Mouse (Mus musculus): ENCODE measurements at regions not wholly inside any gene's neighbourhood (a gene's known extent, or its start where the extent isn't known, plus 50 kb on each side); places are given as distances from the start of the nearest gene placed in this dataset.

GRCm38 (mm10) chr15:24876157-24876731 is 537.3 kb downstream of the Basp1 start:
- no peaks in the 10 kb centered on the region for H3K9me3 ChIP-seq (ENCODE audit: low read length)
- H3K27me3 ChIP-seq (ENCODE audit: insufficient read depth, low read length): no peaks in the 10 kb centered on the region
- H3K4me2 ChIP-seq (ENCODE audit: low read depth, low read length): no peak overlapping the region
- H3K36me3 ChIP-seq (replicated peaks; ENCODE audit: insufficient read depth, low read length): no peaks in the 10 kb centered on the region
- ATAC-seq (no peak), DNase-seq (no peak)
- no peak overlapping the region for H3K9ac ChIP-seq (replicated peaks)
- TF ChIP-seq EP300 (IDR thresholded peaks at IDR 0.05; ENCODE audit: low read depth): no peak
- no peak for TF ChIP-seq CTCF (IDR thresholded peaks at IDR 0.05; ENCODE audit: low read depth)
- H3K4me1 ChIP-seq (ENCODE audit: insufficient read depth): no peaks in the 10 kb centered on the region
- WGBS (ENCODE audit: insufficient replicate concordance): 68% methylated on average over 5 of the region's 5 CpGs
- no peak overlapping the region for H3K27ac ChIP-seq (ENCODE audit: low read depth)
- no peak overlapping the region for H3K4me3 ChIP-seq (ENCODE audit: low read depth, low read length)

- Histone ChIP-seq H3K4me3 (ENCODE audit: low read depth, low read length) (no peak overlapping the region), H3K9ac (replicated peaks) (no peak overlapping the region), H3K36me3 (replicated peaks; ENCODE audit: insufficient read depth, low read length) (no peaks in the 10 kb centered on the region), H3K4me2 (ENCODE audit: low read depth, low read length) (no peak overlapping the region), H3K9me3 (ENCODE audit: low read length) (no peaks in the 10 kb centered on the region), H3K4me1 (ENCODE audit: insufficient read depth) (no peaks in the 10 kb centered on the region), H3K27me3 (ENCODE audit: insufficient read depth, low read length) (no peaks in the 10 kb centered on the region), H3K27ac (ENCODE audit: low read depth) (no peak overlapping the region)
- 48% methylated on average over 2 of the region's 2 CpGs for WGBS (ENCODE audit: insufficient replicate concordance)
- ATAC-seq (no peak), DNase-seq (no peak)
- TF ChIP-seq EP300 (IDR thresholded peaks at IDR 0.05; ENCODE audit: low read depth): no peak
- TF ChIP-seq CTCF (IDR thresholded peaks at IDR 0.05; ENCODE audit: low read depth): no peak
These were observed 573.3 kb downstream of the Basp1 start for GRCm38 (mm10) chr15:24840271-24840670.

DNA sequence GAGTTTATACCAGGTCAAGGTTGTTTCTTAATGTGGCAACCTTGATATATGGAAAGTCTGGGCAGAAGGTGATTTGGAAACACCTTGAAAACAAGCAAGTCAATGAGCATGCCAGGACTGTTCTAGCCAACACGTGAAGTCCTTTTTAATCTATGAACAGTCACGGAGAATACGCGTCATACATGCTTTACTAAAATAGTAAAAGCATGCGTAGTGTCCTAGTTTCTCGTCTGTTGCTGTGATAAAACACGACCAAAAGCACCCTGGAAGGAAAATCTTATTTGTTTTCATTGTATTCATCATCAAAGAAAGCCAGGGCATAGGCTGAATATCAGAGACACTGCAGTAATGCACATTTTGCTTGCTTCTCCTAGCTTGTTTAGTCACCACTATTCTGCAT is 575.2 kb downstream of the Basp1 start:
- Histone ChIP-seq H3K27me3 (ENCODE audit: insufficient read depth, low read length) (no peaks in the 10 kb centered on the region), H3K36me3 (replicated peaks; ENCODE audit: insufficient read depth, low read length) (no peaks in the 10 kb centered on the region), H3K4me2 (ENCODE audit: low read depth, low read length) (no peak overlapping the region), H3K4me1 (ENCODE audit: insufficient read depth) (no peaks in the 10 kb centered on the region), H3K4me3 (ENCODE audit: low read depth, low read length) (no peak overlapping the region), H3K27ac (ENCODE audit: low read depth) (no peak overlapping the region), H3K9me3 (ENCODE audit: low read length) (no peaks in the 10 kb centered on the region), H3K9ac (replicated peaks) (no peak overlapping the region)
- ATAC-seq (no peak), DNase-seq (no peak)
- WGBS (ENCODE audit: insufficient replicate concordance): 79% methylated on average over 7 of the region's 7 CpGs
- TF ChIP-seq CTCF (IDR thresholded peaks at IDR 0.05; ENCODE audit: low read depth) (no peak), EP300 (IDR thresholded peaks at IDR 0.05; ENCODE audit: low read depth) (no peak)

DNA sequence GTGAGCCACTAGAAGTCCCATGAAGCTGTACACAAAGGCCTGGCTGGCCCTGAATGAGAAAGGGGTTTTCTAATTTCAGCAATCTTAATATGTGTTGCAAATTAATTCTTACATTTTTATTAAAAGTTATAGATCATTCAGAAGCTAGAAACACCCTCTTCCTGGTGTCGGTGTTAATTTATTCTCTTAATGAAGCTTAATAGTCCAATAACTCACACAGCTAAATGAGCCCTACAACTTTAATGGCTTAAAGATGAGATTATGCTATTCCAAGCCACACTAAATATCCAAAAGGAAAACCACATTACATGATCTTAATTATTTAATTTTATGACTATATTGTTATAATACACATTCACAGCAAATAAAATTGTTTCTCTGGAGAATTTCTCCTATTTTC is 585.7 kb downstream of the Basp1 start:
- WGBS (ENCODE audit: insufficient replicate concordance): 79% methylated on average over 1 of the region's 1 CpGs

DNA sequence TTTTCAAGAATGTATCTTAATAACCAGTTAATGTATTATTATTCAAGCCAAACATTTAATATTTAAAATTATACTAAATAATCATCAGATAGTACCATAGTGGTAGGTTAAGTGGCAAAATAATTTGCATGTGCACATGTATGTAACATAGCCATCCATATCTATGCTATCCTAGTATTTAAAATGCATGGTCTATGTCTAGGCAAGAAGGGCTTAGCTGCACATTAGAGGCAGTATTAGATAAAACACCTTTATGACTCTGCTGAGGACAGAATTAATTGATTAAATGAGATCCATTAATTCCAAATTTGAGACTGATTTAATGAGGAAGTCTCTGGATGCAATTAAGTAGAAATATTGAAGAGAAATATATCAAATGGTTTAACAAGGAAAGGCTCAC is 586.3 kb downstream of the Basp1 start:
- Histone ChIP-seq H3K27me3 (ENCODE audit: insufficient read depth, low read length) (no peaks in the 10 kb centered on the region), H3K4me2 (ENCODE audit: low read depth, low read length) (no peak overlapping the region)

More for the DNA sequence above, 585.7 kb downstream of the Basp1 start:
- Histone ChIP-seq H3K4me1 (ENCODE audit: insufficient read depth) (no peaks in the 10 kb centered on the region), H3K4me2 (ENCODE audit: low read depth, low read length) (no peak overlapping the region), H3K27me3 (ENCODE audit: insufficient read depth, low read length) (no peaks in the 10 kb centered on the region), H3K9me3 (ENCODE audit: low read length) (no peaks in the 10 kb centered on the region), H3K27ac (ENCODE audit: low read depth) (no peak overlapping the region), H3K4me3 (ENCODE audit: low read depth, low read length) (no peak overlapping the region), H3K36me3 (replicated peaks; ENCODE audit: insufficient read depth, low read length) (no peaks in the 10 kb centered on the region), H3K9ac (replicated peaks) (no peak overlapping the region)
- DNase-seq (no peak), ATAC-seq (no peak)
- TF ChIP-seq CTCF (IDR thresholded peaks at IDR 0.05; ENCODE audit: low read depth) (no peak), EP300 (IDR thresholded peaks at IDR 0.05; ENCODE audit: low read depth) (no peak)

GRCm38 (mm10) chr15:24796836-24797235 is 616.7 kb downstream of the Basp1 start:
- no peak for ATAC-seq
- 69% methylated on average over 1 of the region's 1 CpGs for WGBS (ENCODE audit: insufficient replicate concordance)

More for the DNA sequence above, 586.3 kb downstream of the Basp1 start:
- ATAC-seq (no peak), DNase-seq (no peak)
- no peak overlapping the region for H3K4me3 ChIP-seq (ENCODE audit: low read depth, low read length)
- no peaks in the 10 kb centered on the region for H3K9me3 ChIP-seq (ENCODE audit: low read length)
- H3K36me3 ChIP-seq (replicated peaks; ENCODE audit: insufficient read depth, low read length): no peaks in the 10 kb centered on the region
- TF ChIP-seq EP300 (IDR thresholded peaks at IDR 0.05; ENCODE audit: low read depth) (no peak), CTCF (IDR thresholded peaks at IDR 0.05; ENCODE audit: low read depth) (no peak)
- no peak overlapping the region for H3K27ac ChIP-seq (ENCODE audit: low read depth)
- H3K4me1 ChIP-seq (ENCODE audit: insufficient read depth): no peaks in the 10 kb centered on the region
- H3K9ac ChIP-seq (replicated peaks): no peak overlapping the region

DNA sequence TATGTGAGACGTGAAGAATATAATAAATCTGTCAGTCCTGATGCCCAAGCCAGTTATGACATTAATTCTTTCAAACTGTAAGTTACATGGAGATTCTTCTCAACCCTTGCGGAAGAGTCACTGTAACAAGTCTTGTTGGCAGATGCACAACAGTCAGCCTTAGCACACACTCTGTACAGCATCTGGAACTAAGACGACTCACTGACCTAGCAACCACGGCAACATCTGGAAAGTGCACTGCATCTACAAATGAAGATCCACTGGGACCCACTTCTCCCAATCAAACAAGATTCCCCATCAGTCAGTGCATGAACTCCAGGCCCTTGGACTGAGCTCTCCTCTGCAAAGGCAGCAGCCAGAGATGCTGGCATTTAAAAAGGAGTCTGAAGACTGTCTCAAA is 620.2 kb downstream of the Basp1 start:
- ATAC-seq (no peak), DNase-seq (no peak)
- Histone ChIP-seq H3K27ac (ENCODE audit: low read depth) (no peak overlapping the region), H3K36me3 (replicated peaks; ENCODE audit: insufficient read depth, low read length) (no peaks in the 10 kb centered on the region), H3K4me3 (ENCODE audit: low read depth, low read length) (no peak overlapping the region), H3K9me3 (ENCODE audit: low read length) (no peaks in the 10 kb centered on the region), H3K4me2 (ENCODE audit: low read depth, low read length) (no peak overlapping the region), H3K27me3 (ENCODE audit: insufficient read depth, low read length) (no peaks in the 10 kb centered on the region), H3K9ac (replicated peaks) (no peak overlapping the region), H3K4me1 (ENCODE audit: insufficient read depth) (no peaks in the 10 kb centered on the region)
- TF ChIP-seq EP300 (IDR thresholded peaks at IDR 0.05; ENCODE audit: low read depth) (no peak), CTCF (IDR thresholded peaks at IDR 0.05; ENCODE audit: low read depth) (no peak)
- WGBS (ENCODE audit: insufficient replicate concordance): 77% methylated on average over 4 of the region's 4 CpGs

More at GRCm38 (mm10) chr15:24796836-24797235, 616.7 kb downstream of the Basp1 start:
- TF ChIP-seq CTCF (IDR thresholded peaks at IDR 0.05; ENCODE audit: low read depth): no peak
- TF ChIP-seq EP300 (IDR thresholded peaks at IDR 0.05; ENCODE audit: low read depth): no peak
- DNase-seq: no peak
- Histone ChIP-seq H3K4me2 (ENCODE audit: low read depth, low read length) (no peak overlapping the region), H3K36me3 (replicated peaks; ENCODE audit: insufficient read depth, low read length) (no peaks in the 10 kb centered on the region), H3K4me1 (ENCODE audit: insufficient read depth) (no peaks in the 10 kb centered on the region), H3K9ac (replicated peaks) (no peak overlapping the region), H3K27ac (ENCODE audit: low read depth) (no peak overlapping the region), H3K9me3 (ENCODE audit: low read length) (no peaks in the 10 kb centered on the region), H3K4me3 (ENCODE audit: low read depth, low read length) (no peak overlapping the region), H3K27me3 (ENCODE audit: insufficient read depth, low read length) (no peaks in the 10 kb centered on the region)
